Mouse (Mus musculus) neural tube, embryonic 15.5 days (tissue): ENCODE measurements around the gene Trpm3. TPM values are rescaled to one million over a fixed set of nuclear protein-coding genes. Genes with fewer than 3 reads are reported as not detected.

ENCODE experiments used
- ATAC-seq: fragments of 200-750 bp; cut with Nextera tagmentation; 2 replicates; pipeline ENCODE4 v1.8.0; 2017; ENCODE audit warnings: mild to moderate bottlenecking, moderate TSS enrichment, moderate library complexity; ENCODE audit not compliant: low FRiP score
- H3K27ac ChIP-seq: fragments of 300-500 bp; sonication (generic); replicated peaks from 2 replicates; pipeline ENCODE4 v1.5.1; 2015; ENCODE audit warnings: mild to moderate bottlenecking, inconsistent platforms
- H3K27me3 ChIP-seq: fragments of 300-500 bp; sonication (generic); replicated peaks from 2 replicates; pipeline ENCODE4 v1.6.1; 2015; ENCODE audit warnings: inconsistent platforms
- H3K36me3 ChIP-seq: fragments of 300-500 bp; sonication (generic); 2 replicates; pipeline ENCODE4 v1.6.1; 2015; ENCODE audit warnings: inconsistent platforms
- H3K4me1 ChIP-seq: fragments of 300-500 bp; sonication (generic); 2 replicates; pipeline ENCODE4 v1.6.1; 2015; ENCODE audit warnings: inconsistent platforms
- H3K4me2 ChIP-seq: fragments of 300-500 bp; sonication (generic); 2 replicates; pipeline ENCODE4 v1.6.1; 2015; ENCODE audit warnings: inconsistent platforms, mild to moderate bottlenecking, moderate library complexity
- H3K4me3 ChIP-seq: fragments of 300-500 bp; sonication (generic); replicated peaks from 2 replicates; pipeline ENCODE4 v1.5.1; 2015; ENCODE audit warnings: mild to moderate bottlenecking, inconsistent platforms
- H3K9ac ChIP-seq: fragments of 300-500 bp; sonication (generic); replicated peaks from 2 replicates; pipeline ENCODE4 v1.6.1; 2015; ENCODE audit warnings: mild to moderate bottlenecking, inconsistent platforms
- H3K9me3 ChIP-seq: fragments of 300-500 bp; sonication (generic); replicated peaks from 2 replicates; pipeline ENCODE4 v1.6.1; 2016; ENCODE audit warnings: inconsistent platforms
- WGBS: fragments of 180-500 bp; shearing (Covaris S2); methylation state at CpG from one replicate; pipeline ENCODE4 v1.1.7; 2015; ENCODE audit warnings: mixed read lengths; 5-methylcytosine and 5-hydroxymethylcytosine counted together
- polyA plus RNA-seq: library from polyadenylated mRNA; unstranded; fragments of >200 nt; fragmentation: Nextera tagmentation; extraction: Ambion mirVana; gene quantifications from 2 replicates; pipeline ENCODE4 v1.2.1, GENCODE M21; 2015

Trpm3 gene
- polyA plus RNA-seq, 1 experiment from 2014 or later: 18.8 TPM

DNA sequence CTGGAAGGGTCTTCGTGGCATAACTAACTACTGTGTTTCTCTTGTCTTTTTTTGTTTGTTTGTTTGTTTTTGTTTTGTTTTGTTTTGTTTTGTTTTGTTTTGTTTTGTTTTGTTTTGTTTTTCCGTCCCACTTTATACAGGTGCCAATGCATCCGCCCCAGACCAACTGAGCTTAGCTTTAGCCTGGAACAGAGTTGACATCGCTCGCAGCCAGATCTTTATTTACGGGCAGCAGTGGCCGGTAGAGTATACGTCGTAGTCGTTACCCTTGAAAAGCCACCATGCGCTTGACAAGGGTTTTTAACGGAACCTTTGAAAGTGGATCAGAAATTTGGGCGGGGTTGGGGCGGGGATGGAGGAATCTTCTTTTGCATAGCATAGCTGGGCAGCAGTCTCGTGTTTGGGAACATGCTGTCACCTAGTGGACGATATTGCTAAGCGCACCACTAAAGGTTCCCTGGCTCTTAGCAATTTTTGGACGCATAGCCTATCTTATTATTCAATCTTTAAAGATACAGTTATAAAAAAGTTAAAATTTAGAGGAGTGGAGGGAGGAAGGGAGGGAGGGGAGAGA, 745.0 kb downstream of the Trpm3 start:
- ATAC-seq: peak; percentile 93
- 0 out of 2 replicates have a peak, but pooled peaks cover 9% of the 10 kb centered on the region for H3K27me3 ChIP-seq
- peak overlapping the region; percentile 49 for H3K4me2 ChIP-seq
- 21% methylated on average over 18 of the region's 18 CpGs for WGBS
- H3K9ac ChIP-seq: no peak overlapping the region
- H3K4me1 ChIP-seq: 0 out of 2 replicates have a peak, but pooled peaks cover 7% of the 10 kb centered on the region
- peak overlapping the region; percentile 12; the same call in 1 of the 2 replicates for H3K4me3 ChIP-seq
- H3K36me3 ChIP-seq: no peaks in the 10 kb centered on the region
- H3K9me3 ChIP-seq: no peaks in the 10 kb centered on the region
- no peak overlapping the region for H3K27ac ChIP-seq

DNA sequence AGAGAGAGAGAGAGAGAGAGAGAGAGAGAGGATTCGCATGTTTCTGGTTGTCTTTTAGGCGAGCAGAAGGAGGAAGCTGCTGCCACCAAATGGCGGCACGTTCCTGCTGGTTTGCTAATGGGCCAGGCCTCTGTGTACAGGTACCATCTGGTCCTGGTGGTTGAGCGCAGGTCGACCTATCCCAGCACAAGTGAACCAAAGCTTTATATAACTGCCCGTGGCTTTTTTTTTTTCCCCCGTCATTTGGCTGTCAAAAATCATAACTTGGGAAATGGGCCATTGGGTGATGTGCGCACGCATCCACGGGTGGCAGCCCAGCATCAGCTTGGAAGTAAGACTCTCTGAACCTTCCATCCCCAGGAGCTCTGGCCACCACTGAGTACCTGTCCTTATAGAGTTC, 745.5 kb downstream of the Trpm3 start:
- Histone ChIP-seq H3K9me3 (no peaks in the 10 kb centered on the region), H3K9ac (no peak overlapping the region; the same call in 1 of the 2 replicates), H3K27me3 (0 out of 2 replicates have a peak, but pooled peaks cover 9% of the 10 kb centered on the region), H3K4me3 (no peak overlapping the region), H3K4me2 (peak overlapping the region; percentile 49), H3K4me1 (0 out of 2 replicates have a peak, but pooled peaks cover 7% of the 10 kb centered on the region), H3K27ac (0 out of 2 replicates have a peak overlapping the region, but pooled peaks have one; percentile 23), H3K36me3 (no peaks in the 10 kb centered on the region)
- ATAC-seq: peak; percentile 87
- 49% methylated on average over 11 of the region's 11 CpGs for WGBS

- 92% methylated on average over 5 of the region's 5 CpGs for WGBS
These were observed 746.2 kb downstream of the Trpm3 start for GRCm38 (mm10) chr19:22885051-22885450.

GRCm38 (mm10) chr19:22901892-22902291, 763.0 kb downstream of the Trpm3 start:
- Histone ChIP-seq H3K27me3 (no peaks in the 10 kb centered on the region), H3K9me3 (no peaks in the 10 kb centered on the region), H3K9ac (no peak overlapping the region), H3K4me2 (no peak overlapping the region), H3K4me3 (no peak overlapping the region), H3K4me1 (peaks cover 11% of the 10 kb centered on the region; the same call in 1 of the 2 replicates), H3K36me3 (peaks cover 15% of the 10 kb centered on the region), H3K27ac (no peak overlapping the region)
- no peak for ATAC-seq
- 83% methylated on average over 7 of the region's 7 CpGs for WGBS

More at GRCm38 (mm10) chr19:22885051-22885450, 746.2 kb downstream of the Trpm3 start:
- Histone ChIP-seq H3K4me1 (0 out of 2 replicates have a peak, but pooled peaks cover 7% of the 10 kb centered on the region), H3K36me3 (no peaks in the 10 kb centered on the region), H3K27ac (no peak overlapping the region), H3K4me2 (no peak overlapping the region), H3K4me3 (no peak overlapping the region), H3K9me3 (no peaks in the 10 kb centered on the region), H3K27me3 (0 out of 2 replicates have a peak, but pooled peaks cover 9% of the 10 kb centered on the region), H3K9ac (no peak overlapping the region)
- no peak for ATAC-seq

DNA sequence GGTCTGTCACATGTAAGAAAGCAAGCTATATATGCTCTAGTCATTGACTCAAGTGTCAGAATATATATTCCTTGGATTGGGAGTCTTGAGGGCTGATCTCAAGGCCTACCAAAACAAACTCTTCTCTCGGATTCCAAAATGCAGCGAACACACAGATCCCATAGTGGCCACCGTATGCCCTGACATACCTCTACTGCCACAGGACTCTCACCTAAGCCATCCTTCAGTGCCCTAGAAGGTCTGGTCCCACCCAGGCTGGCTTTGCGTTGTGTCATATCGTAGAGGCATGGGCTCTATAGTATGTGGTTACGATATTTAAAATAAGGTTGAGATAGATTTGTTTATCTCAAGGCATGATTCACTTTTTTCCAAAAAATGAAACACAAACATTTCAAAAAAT, 763.5 kb downstream of the Trpm3 start:
- H3K9ac ChIP-seq: no peak overlapping the region
- H3K36me3 ChIP-seq: peaks cover 15% of the 10 kb centered on the region
- 97% methylated on average over 6 of the region's 6 CpGs for WGBS
- ATAC-seq: no peak
- H3K4me2 ChIP-seq: no peak overlapping the region
- no peaks in the 10 kb centered on the region for H3K9me3 ChIP-seq
- H3K4me3 ChIP-seq: no peak overlapping the region
- peaks cover 11% of the 10 kb centered on the region; the same call in 1 of the 2 replicates for H3K4me1 ChIP-seq
- no peak overlapping the region for H3K27ac ChIP-seq
- no peaks in the 10 kb centered on the region for H3K27me3 ChIP-seq

DNA sequence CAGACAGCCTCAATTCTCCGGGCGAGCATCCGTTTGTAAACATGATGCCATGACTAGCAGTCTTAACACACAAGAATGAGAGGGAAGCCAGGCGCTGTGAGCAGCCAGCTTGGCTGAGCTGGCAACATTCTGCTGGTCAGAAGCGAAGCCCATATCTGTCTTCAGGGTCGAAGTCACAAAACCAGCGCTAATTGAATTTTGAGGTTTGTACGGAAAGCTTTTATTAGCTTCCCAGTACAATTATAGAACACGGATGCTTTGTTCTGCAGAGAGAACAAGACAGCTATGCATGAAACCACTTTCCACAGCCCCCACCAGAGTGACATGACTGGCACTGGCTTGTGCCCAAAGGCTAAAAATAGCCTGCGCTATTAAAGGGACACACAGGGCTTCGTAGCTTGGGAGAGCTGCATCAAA, 766.2 kb downstream of the Trpm3 start:
- H3K4me3 ChIP-seq: no peak overlapping the region
- H3K27me3 ChIP-seq: no peaks in the 10 kb centered on the region
- H3K36me3 ChIP-seq: peaks cover 18% of the 10 kb centered on the region
- ATAC-seq: peak; percentile 69
- no peak overlapping the region for H3K9ac ChIP-seq
- H3K27ac ChIP-seq: peak overlapping the region; percentile 77
- H3K4me2 ChIP-seq: 0 out of 2 replicates have a peak overlapping the region, but pooled peaks have one; percentile 6
- no peaks in the 10 kb centered on the region for H3K9me3 ChIP-seq
- peaks cover 11% of the 10 kb centered on the region; the same call in 1 of the 2 replicates for H3K4me1 ChIP-seq
- 59% methylated on average over 11 of the region's 11 CpGs for WGBS

GRCm38 (mm10) chr19:22910686-22911085, 771.8 kb downstream of the Trpm3 start:
- 76% methylated on average over 6 of the region's 6 CpGs for WGBS
- Histone ChIP-seq H3K9me3 (no peaks in the 10 kb centered on the region), H3K9ac (no peak overlapping the region), H3K4me3 (no peak overlapping the region), H3K27me3 (no peaks in the 10 kb centered on the region), H3K4me2 (no peak overlapping the region), H3K27ac (no peak overlapping the region), H3K4me1 (no peaks in the 10 kb centered on the region), H3K36me3 (peaks cover 20% of the 10 kb centered on the region)
- no peak for ATAC-seq

DNA sequence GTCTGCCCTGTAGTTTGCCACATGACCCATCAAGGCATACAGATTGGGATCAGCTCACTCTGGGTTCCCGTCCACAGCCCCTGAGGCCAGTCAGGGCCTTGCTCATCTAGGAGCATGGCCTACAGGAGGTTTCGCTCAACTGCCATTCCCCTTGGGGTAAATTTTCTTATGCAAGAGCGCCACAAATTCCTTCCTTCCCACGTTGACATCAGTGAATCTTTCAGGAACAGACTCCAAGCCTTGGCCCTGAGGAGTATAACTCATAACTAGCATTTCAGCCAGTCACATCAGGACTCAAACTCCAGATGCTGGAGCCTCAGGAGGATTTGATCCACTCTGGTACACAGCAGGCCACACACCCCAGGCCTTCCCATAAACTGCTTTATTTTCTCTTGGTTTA, 774.1 kb downstream of the Trpm3 start:
- no peaks in the 10 kb centered on the region for H3K27me3 ChIP-seq
- no peak overlapping the region for H3K4me3 ChIP-seq
- WGBS: 92% methylated on average over 4 of the region's 4 CpGs
- no peak overlapping the region for H3K4me2 ChIP-seq
- no peak overlapping the region for H3K27ac ChIP-seq
- peaks cover 12% of the 10 kb centered on the region for H3K4me1 ChIP-seq
- ATAC-seq: no peak
- H3K36me3 ChIP-seq: peaks cover 20% of the 10 kb centered on the region
- H3K9me3 ChIP-seq: no peaks in the 10 kb centered on the region
- H3K9ac ChIP-seq: no peak overlapping the region

- peak; percentile 77 for ATAC-seq
- Histone ChIP-seq H3K9me3 (no peaks in the 10 kb centered on the region), H3K27ac (peak overlapping the region; percentile 77), H3K36me3 (peaks cover 10% of the 10 kb centered on the region), H3K4me3 (peak overlapping the region; percentile 31), H3K4me1 (peaks cover 12% of the 10 kb centered on the region), H3K4me2 (peak overlapping the region; percentile 60), H3K9ac (peak overlapping the region; percentile 50), H3K27me3 (no peaks in the 10 kb centered on the region)
- WGBS: 23% methylated on average over 16 of the region's 16 CpGs
These were observed 777.2 kb downstream of the Trpm3 start for GRCm38 (mm10) chr19:22915868-22916642.

- peak overlapping the region; percentile 77 for H3K27ac ChIP-seq
- WGBS: 48% methylated on average over 18 of the region's 18 CpGs
- H3K9ac ChIP-seq: no peak overlapping the region
- peaks cover 12% of the 10 kb centered on the region for H3K4me1 ChIP-seq
- peaks cover 5% of the 10 kb centered on the region for H3K36me3 ChIP-seq
- no peaks in the 10 kb centered on the region for H3K27me3 ChIP-seq
- H3K4me2 ChIP-seq: peak overlapping the region; percentile 60
- ATAC-seq: peak; percentile 93
- H3K4me3 ChIP-seq: no peak overlapping the region
- H3K9me3 ChIP-seq: no peaks in the 10 kb centered on the region
These were observed 777.9 kb downstream of the Trpm3 start for GRCm38 (mm10) chr19:22916643-22917344.

DNA sequence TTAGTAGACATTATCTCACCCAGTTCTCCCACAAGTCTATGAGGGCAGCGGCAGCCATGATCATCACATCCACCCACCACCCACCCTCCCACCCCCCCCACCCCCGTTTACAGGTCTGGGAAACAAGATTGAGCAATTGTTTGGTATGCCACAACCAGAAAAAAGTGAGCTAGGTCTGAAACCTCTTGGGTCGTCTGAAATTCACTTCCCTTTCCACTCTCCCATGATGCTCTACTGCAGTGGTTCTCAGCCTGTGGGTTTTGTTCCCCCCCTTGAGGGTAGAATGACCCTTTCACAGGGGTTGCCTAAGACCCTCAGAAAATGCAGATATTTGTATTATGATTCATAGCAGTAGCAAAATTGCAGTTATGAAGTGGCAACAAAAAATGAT, 778.5 kb downstream of the Trpm3 start:
- WGBS: 65% methylated on average over 3 of the region's 3 CpGs
- Histone ChIP-seq H3K4me2 (no peak overlapping the region), H3K4me1 (peaks cover 12% of the 10 kb centered on the region), H3K27ac (peak overlapping the region; percentile 77), H3K9me3 (no peaks in the 10 kb centered on the region), H3K9ac (no peak overlapping the region), H3K4me3 (no peak overlapping the region), H3K27me3 (no peaks in the 10 kb centered on the region), H3K36me3 (peaks cover 4% of the 10 kb centered on the region; the same call in 1 of the 2 replicates)
- no peak for ATAC-seq
